Mouse (Mus musculus): ENCODE data around the gene Rassf9. TPM values are rescaled to one million over a fixed set of nuclear protein-coding genes. Genes with fewer than 3 reads are reported as not detected.

The Rassf9 gene
- total RNA-seq (2017), result 0.12 TPM in 1 of 2 replicates, not detected in the other

DNA sequence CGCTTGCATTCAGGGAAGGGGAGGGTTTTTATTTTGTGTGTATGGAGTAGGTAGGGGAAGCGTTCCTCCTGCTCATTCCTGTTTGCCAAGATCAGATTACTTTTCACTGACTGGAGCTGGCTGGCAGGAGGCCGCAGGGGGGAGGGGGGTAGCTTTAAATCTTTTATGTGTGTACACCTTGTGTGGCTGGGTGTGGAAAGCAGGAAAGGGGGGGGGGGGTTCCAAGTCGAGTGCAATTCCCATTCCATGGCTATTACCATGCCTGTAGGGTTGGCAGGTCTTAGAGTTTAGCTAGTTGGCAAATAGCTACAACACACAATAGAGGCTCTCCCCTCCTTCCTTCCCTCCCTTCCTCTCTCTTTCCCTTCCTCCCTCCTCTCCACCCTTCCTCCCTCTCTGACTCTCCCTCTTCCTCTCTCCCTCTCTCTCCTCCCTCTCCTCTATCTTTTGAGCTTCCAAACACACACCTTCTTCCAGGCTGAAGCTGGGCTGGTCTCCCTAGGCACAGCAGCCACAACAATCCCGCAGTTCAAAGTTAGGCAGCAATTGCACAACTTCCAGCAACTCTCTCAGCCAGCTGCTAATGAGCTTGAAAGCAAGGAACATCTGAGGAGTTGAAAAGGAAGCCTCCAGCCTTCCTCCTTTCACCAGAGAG lies at the start of gene Rassf9:
Rassf9 (plus strand) TSS at position 416 of the 655 bp plus-strand sequence.
- no peak for ATAC-seq (ENCODE audit: extremely low read depth, insufficient number of reproducible peaks, low FRiP score, poor library complexity, severe bottlenecking)

DNA sequence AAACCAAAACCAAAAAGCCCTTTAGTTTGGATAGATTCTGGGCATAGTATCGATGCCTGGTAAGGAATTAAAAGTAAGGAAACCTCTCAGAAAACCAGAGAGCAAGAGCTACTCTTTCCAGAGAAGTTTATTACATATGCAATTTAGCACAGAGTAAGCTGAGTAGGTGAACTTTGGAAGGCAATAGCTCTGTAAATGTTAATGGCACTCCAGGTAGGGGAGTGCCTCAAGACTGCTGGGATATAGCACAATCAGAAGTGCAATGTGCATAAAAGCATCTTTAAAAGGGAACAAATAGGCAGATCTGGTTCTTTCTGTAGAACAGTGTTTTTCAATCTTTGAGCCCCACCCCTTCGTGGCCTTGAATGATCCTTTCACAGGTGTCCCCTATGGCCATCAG lies 42.6 kb upstream of the Rassf9 start:
- ATAC-seq (ENCODE audit: extremely low read depth, insufficient number of reproducible peaks, low FRiP score, poor library complexity, severe bottlenecking), result no peak

DNA sequence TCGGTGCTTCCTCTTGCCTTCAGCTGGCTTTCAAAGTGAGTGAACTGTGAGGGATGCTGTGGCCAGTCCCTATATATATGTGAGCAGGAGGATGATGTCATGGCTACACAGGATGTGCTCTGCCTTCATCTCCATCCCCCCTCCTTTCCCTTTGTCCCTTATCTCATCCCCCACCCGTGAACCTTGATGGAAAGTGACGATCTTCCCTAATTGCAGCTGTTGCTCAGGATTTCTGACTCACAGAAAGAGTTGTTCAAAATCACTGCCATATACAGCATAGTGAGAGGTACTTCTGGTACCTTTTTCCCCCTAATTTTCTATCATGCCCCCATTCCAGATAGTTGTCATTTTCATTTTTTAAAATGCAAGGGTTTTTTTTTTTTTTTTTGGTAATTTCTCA lies 21.6 kb upstream of the Rassf9 start, which contains the start of gene Nts:
Nts (minus strand) TSS at position 101 of the 400 bp plus-strand sequence.
- no peak for ATAC-seq (ENCODE audit: extremely low read depth, insufficient number of reproducible peaks, low FRiP score, poor library complexity, severe bottlenecking)

DNA sequence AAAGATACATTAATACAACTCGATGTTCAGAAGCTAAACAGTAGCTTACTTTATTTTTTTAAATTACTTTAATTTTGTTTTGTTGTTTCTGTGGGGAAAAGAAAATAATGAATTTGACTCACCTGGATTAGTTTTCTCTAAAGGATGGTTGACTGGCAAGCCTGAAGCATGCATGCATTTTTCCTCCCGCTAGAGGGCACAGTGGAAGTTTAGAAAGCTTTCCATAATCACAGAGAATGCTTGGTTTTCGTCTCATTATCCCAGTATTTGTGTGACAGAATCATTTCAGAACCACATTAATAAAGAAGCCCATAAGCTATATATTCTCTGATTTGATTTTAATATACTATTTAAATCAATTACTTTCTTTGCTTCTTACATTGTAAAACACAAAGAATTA lies 20.2 kb upstream of the Rassf9 start:
- ATAC-seq (ENCODE audit: extremely low read depth, insufficient number of reproducible peaks, low FRiP score, poor library complexity, severe bottlenecking), result no peak

DNA sequence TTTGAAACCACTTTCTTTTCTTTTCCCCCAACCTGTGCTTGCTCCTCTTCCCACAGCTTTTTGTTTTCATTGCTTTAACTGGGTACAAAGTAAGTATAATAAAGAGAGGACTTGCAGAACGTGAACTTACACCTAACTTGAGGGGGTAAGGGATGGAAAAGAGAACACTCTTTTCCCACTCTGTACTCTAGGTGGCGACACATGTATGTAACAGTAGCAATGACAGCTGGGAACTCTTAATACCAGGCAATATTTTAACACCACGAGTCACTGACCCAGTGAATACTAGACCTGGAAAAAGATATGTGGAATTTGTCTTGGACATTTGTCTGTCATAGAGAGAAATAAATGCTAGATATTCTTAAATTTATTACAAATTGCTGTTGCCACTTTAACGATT lies 13.3 kb upstream of the Rassf9 start:
- ATAC-seq (ENCODE audit: extremely low read depth, insufficient number of reproducible peaks, low FRiP score, poor library complexity, severe bottlenecking), result no peak

DNA sequence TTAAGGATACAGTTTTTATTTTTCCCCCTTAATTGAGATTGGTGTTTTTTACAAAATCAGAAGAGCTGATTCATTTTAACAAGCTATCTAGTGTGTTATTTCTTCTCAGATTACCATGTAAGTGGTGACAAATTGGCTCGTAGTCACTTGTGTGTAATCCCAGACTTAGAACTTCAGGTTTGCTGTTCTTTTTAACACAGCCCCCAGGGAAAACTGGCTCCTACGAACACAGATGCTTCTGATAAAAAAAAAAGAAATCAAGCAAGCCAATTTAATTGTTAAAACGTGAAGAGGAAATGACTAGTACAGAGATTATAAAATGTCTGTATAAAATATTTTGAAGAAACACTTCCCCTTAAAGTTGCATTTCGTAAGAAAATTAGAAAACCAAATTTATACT lies 4.6 kb upstream of the Rassf9 start:
- ATAC-seq (ENCODE audit: extremely low read depth, insufficient number of reproducible peaks, low FRiP score, poor library complexity, severe bottlenecking), result no peak

DNA sequence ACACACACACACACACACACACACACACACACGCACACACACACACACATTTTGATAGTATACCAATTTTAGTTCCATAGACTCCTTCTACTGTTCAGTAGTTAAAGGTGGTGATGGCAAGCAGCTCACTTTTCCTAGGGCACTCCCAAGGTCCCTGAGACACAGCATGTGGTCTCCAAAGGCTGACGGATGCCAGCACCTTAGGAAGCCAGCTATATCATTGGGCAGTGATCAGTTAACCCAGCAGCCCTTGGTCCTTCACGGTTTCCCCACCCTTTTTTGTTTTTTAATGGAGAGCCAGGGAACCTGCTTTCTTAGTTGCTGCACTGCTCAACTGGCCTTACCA lies 588 bp upstream of the Rassf9 start:
- ATAC-seq (ENCODE audit: extremely low read depth, insufficient number of reproducible peaks, low FRiP score, poor library complexity, severe bottlenecking), result no peak

DNA sequence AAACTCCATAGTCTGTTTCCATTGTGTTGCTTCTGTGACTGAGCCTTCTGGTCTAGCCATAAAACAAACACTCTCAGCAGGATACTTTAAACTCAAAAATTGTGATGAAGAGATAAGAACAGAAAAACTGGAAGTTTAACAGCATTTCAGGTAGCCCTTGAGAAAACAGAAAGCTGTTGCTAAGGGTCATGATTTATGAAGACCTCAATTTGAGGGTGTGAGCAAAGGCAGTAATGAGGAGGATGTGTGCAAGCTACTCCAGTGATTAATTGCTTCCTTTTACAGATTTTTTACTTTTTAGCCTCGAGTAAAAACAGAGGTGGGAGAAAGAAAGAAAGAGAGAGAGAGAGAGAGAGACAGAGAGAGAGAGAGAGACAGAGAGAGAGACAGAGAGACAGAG lies 2.1 kb downstream of the Rassf9 start:
- ATAC-seq (ENCODE audit: extremely low read depth, insufficient number of reproducible peaks, low FRiP score, poor library complexity, severe bottlenecking), result no peak

DNA sequence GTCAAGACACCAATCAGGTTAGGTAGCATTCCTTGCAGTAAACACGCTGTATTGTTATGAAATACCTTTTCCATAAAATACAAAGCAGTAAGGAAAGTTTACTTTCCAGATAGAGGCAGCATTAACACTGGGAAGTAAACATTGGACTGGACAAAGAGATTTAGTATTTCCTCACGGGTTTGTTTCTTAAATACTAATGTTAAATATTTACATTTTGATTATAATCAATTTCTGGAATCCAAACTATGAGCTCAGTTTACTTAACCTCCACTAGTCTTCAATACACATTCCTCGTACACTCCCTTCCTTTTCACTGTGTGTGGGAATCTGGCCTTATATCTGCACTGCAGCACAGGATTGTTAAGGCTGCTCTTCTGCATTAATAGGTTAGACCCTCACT lies 15.9 kb downstream of the Rassf9 start:
- no peak for ATAC-seq (ENCODE audit: extremely low read depth, insufficient number of reproducible peaks, low FRiP score, poor library complexity, severe bottlenecking)

DNA sequence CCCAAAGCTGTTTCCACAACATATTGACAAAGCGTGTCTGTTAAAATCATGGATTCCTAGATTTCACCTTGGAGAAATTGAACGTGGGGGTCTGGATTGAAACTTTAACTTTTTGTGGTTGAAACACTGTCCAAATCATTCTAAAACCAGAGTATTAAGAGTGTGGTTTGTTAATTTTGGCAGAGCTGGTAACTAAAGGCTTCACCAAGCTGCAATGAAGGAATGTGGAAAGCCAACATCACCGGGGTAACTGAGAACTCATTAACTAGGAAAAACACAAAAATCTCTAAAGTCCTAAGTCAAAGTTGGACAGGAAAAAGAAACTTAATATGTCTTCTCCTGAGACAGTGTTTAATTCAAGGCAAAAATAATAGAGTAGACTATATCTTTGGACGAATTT lies 41.9 kb downstream of the Rassf9 start:
- no peak for ATAC-seq (ENCODE audit: extremely low read depth, insufficient number of reproducible peaks, low FRiP score, poor library complexity, severe bottlenecking)

DNA sequence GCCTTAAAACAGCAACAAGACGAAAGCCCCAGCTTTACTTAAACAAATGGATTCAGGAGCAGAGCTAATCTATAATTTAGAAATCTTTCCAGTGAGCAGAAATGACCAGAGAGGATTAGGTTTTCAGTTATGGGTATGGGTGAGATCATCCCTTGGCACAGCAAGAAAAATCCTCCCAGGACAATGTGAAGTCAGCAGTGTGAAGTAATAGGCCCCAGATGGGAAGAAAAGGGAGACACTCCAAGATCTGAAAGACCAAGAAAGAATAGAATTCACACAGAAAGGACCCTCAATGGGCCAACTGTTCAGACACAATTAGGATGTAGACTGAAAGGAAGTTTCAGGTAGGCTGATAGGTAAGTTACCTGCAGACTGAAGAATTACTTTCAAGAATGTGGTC lies 50.5 kb downstream of the Rassf9 start:
- ATAC-seq (ENCODE audit: extremely low read depth, insufficient number of reproducible peaks, low FRiP score, poor library complexity, severe bottlenecking), result no peak

DNA sequence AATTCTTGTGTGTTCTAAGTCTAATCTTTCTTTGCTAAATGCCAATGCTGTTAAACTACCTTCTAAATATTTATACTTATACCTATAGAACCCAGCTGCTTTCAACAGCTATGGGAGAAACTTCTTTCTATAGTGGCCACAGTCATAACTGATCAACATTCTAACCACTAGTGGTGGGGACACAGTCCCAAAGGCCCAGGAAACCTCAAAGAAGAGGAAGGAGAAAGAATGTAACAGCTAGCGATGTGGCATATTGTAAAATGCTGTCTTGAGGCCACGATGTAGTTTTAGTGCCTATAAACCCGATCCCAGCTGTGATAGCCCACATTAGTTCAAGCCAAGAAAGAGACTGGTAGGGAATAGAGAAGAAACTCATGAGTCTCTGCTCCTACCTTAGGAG lies 65.9 kb downstream of the Rassf9 start:
- ATAC-seq (ENCODE audit: extremely low read depth, insufficient number of reproducible peaks, low FRiP score, poor library complexity, severe bottlenecking), result no peak

DNA sequence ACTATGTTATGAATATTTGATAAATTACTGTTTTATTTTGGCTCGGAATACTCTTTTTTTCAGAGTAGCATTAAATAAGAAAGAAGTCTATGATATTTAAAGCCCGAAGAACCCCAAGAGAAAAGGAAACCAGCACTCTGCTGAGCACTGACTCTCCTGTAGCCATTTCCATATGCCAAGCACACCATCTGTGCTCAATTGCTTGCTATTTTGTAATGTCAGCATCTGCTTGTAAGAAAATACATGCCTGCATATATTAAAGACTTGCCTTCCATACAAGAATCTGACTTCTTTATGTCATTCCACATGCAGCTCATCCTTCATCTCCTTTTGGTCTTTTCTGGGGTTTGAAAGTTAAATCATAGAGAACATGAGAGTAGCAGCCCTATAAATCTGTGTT lies 82.3 kb downstream of the Rassf9 start:
- ATAC-seq (ENCODE audit: extremely low read depth, insufficient number of reproducible peaks, low FRiP score, poor library complexity, severe bottlenecking), result no peak

Other genes starting within 250 kb of the Rassf9 start
- gene Nts, start 21.7 kb upstream of the Rassf9 start, total RNA-seq (2017), result not detected in 2 replicates